Mouse (Mus musculus) left cerebral cortex, adult 9 months (tissue): ENCODE measurements around the gene Terb2.

ENCODE experiments used
- DNase-seq, 2 experiments: peaks; one replicate each; pipeline ENCODE4 v3.0.0; 2022; ENCODE audit warnings: low spot score in 2 of 2

The Terb2 gene

GRCm38 (mm10) chr2:122186106-122186505, at the start of gene Terb2, which contains the start of gene Patl2:
Gene Terb2, plus strand, starts transcription at chr2:122186272.
Gene Patl2, minus strand, starts transcription at chr2:122186189.
- DNase-seq, result no peak

GRCm38 (mm10) chr2:122137839-122138465, 48.1 kb upstream of the Terb2 start:
- no peak for DNase-seq

GRCm38 (mm10) chr2:122140815-122141214, 45.3 kb upstream of the Terb2 start:
- DNase-seq, result no peak

GRCm38 (mm10) chr2:122141332-122141967, 44.6 kb upstream of the Terb2 start:
- DNase-seq, result no peak

GRCm38 (mm10) chr2:122143111-122143510, 43.0 kb upstream of the Terb2 start:
- no peak for DNase-seq

- no peak for DNase-seq
Measured at GRCm38 (mm10) chr2:122145756-122146155, 40.3 kb upstream of the Terb2 start.

GRCm38 (mm10) chr2:122146687-122147086, 39.4 kb upstream of the Terb2 start:
- DNase-seq, result no peak

GRCm38 (mm10) chr2:122147508-122148241, 38.4 kb upstream of the Terb2 start, which contains the start of gene B2m:
Gene B2m, plus strand, starts transcription at chr2:122147686.
- peak; percentile 79 to 96 for DNase-seq

DNA sequence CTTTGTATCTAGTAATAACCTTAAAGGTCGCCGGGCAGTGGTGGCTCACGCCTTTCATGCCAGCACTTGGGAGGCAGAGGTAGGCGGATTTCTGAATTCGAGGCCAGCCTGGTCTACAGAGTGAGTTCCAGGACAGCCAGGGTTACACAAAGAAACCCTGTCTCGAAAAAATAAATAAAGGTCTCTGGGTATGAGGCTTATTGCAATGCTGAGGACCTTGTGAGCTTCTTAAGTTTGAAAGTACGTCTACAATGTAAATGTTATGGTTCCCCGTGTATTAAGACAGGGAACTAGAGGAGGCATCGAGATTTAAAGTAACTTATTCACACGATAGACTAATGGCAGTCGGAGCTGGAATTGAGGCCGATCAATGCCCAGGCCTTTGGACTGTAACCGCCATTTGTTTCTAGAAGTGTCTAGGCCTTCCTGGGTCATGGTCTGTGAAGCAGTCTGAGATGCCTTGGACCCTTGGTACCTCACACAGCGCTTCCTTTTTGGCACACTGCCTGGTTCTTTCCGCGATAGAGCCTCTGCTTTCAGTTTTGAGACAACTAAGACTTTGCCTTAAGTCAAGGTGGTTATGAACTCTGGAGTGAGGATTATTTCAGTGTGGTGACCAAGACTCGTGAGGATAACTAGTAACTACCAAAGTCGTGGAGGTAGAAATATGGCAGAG, 37.7 kb upstream of the Terb2 start:
- peak in 1 of 2 experiments; percentile 45 for DNase-seq

DNA sequence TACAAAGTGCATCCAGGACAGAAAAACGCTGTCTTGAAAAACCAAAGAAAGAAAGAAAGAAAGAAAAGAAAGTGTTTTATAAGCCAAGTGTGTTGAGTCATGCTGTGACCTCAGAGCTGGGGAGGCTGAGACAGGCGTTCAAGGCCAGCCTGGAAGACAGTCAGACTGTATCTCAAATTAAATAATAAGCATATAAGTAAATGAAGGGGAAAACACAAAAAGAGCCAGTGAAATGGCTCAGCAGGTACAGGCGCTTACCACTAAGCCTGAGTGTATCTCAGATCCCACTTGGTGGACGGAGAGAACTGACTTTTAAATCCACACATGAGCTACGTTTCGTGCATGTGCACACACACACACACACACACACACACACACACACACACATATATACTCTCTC, 36.8 kb upstream of the Terb2 start:
- no peak for DNase-seq

- DNase-seq, result no peak
Measured at GRCm38 (mm10) chr2:122149716-122150115, 36.4 kb upstream of the Terb2 start.

- DNase-seq, result no peak
Measured at GRCm38 (mm10) chr2:122151221-122151620, 34.9 kb upstream of the Terb2 start.

DNA sequence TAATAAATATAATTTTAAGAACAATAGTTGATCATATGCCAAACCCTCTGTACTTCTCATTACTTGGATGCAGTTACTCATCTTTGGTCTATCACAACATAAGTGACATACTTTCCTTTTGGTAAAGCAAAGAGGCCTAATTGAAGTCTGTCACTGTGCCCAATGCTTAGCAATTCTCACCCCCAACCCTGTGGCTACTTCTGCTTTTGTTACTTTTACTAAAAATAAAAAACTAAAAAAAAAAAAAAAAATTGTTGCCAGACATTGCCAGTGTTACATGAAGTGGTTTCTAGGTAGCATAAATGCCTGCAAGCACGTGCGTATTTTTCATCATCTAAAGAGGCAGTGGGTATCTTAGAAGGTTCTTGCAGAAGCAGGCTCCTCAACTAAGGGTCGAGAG, 33.2 kb upstream of the Terb2 start:
- no peak for DNase-seq

GRCm38 (mm10) chr2:122153681-122154365, 32.2 kb upstream of the Terb2 start:
- DNase-seq, result no peak

DNA sequence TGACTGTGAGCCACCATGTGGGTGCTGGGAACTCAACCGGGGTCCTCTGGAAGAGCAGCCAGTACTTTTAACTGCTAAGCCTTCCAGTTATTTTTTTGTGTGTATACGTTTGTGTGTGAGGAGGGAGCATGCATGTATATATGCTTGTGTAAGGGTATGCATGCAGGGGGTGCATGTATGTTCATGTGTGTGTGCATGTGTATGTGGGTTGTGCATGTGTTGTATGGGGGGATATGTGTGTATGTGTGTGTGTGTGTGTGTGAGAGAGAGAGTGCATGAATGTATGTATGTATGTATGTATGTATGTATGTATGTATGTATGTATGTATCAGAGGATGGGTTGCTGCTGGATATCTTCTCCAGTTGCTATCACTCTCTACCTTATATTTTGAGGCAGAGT, 31.6 kb upstream of the Terb2 start:
- no peak for DNase-seq

- DNase-seq, result no peak
Measured at GRCm38 (mm10) chr2:122155292-122155691, 30.8 kb upstream of the Terb2 start.

- no peak for DNase-seq
Measured at GRCm38 (mm10) chr2:122156051-122156700, 29.9 kb upstream of the Terb2 start.

GRCm38 (mm10) chr2:122157561-122157960, 28.5 kb upstream of the Terb2 start:
- DNase-seq, result no peak

DNA sequence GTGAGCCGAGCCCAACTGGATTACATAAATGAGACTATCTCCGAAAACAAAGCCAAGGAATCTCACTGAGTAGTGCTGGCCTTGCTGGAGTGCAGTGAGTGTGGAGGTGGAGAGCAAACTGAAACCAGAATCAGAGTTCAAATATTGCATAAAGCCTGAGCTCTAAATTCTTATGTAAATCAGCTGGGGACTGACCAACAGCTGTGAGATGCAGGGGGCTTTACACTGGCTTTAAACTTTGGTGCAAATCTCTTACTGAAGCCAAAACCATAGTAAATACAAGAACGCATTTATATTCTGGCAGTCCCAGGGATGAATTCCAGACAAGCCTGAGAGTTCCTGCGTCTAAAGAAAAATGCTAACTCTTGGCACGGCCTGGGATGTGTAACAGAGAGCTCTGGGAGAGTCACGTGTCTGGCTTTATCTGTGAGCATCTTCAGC, 27.7 kb upstream of the Terb2 start:
- DNase-seq, result no peak

DNA sequence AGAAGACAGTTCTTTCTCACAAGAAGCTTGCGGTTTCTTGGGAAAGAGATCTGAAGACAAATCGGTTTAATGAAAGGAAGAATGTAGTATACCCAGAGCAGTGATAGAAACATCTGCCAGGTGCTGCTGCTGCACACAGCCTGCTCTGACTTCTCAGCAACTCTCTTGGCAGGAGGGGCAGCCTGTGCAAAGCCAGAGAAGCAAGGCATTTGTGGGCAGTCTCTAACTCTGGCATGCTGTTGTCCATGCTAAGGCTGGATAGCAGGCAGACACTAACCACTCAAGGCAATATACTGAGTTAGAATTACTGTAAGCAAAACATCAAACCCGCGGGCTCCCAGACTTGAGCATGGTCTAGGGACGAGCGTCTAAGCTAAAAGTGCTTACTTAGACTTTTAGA, 26.4 kb upstream of the Terb2 start:
- no peak for DNase-seq

DNA sequence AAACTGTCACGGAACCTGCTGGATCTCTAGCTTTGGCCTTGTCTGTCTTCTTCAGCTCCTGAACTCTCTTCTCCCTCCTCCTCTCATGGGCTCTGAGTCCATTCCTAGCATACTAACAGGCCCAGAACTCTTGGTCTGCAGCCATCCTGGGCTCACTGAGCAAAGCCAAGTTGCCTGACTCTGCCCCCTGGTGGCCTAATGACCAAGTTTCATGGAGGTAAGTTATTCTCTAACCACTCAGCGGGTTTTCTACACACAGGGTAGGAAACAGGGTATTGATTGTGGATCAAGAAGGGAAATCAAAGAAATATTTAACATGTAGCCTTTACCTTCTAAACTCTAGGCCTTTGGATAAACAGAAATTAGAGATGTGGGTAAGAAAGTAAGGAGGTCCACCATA, 25.4 kb upstream of the Terb2 start, which contains the start of gene Trim69:
Gene Trim69 (plus strand): TSS at position 21 of the 400 bp plus-strand sequence.
- peak in 1 of 2 experiments; percentile 83 for DNase-seq
